Mouse (Mus musculus): ENCODE results near the gene Zcchc18. TPM values are rescaled to one million over a fixed set of nuclear protein-coding genes. Genes with fewer than 3 reads are reported as not detected.
"Not testable (repeated sequence)": the region's sequence is repeated elsewhere in the genome, so short reads cannot be mapped to it uniquely, and the experiment has no call there.

Zcchc18 gene
- polyA plus RNA-seq (2015; fragmentation: Nextera tagmentation; extraction: Ambion mirVana): 413 and 428 TPM in 2 replicates

- H3K9me3 ChIP-seq: no peaks in the 10 kb centered on the region
- no peaks in the 10 kb centered on the region for H3K36me3 ChIP-seq (replicated peaks)
- WGBS: 15% methylated on average over 26 of the region's 26 CpGs
- H3K9ac ChIP-seq: peak within 1 kb of the TSS; percentile 65
- H3K4me1 ChIP-seq: peaks cover 17% of the 10 kb centered on the region
- H3K4me2 ChIP-seq: peak within 1 kb of the TSS; percentile 51
- ATAC-seq (replicated peaks): peak; percentile 98
- no peaks in the 10 kb centered on the region for H3K27me3 ChIP-seq (replicated peaks)
- peak within 1 kb of the TSS; percentile 92 for H3K27ac ChIP-seq
- peak within 1 kb of the TSS; percentile 54 for H3K4me3 ChIP-seq
These were observed at the start of gene Zcchc18 for GRCm38 (mm10) chrX:136992978-136993547. Gene Zcchc18 (plus strand): TSS chrX:136993155.

- not testable (repeated sequence) for H3K27me3 ChIP-seq (replicated peaks); H3K36me3 ChIP-seq (replicated peaks); H3K9me3 ChIP-seq; H3K4me1 ChIP-seq
- 26% methylated on average over 13 of the region's 13 CpGs for WGBS
- Histone ChIP-seq H3K27ac (0 out of 2 replicates have a peak overlapping the region, but pooled peaks have one; percentile 38), H3K4me2 (peak overlapping the region; percentile 51), H3K9ac (peak overlapping the region; percentile 38), H3K4me3 (peak overlapping the region; percentile 45)
- peak; percentile 100 for ATAC-seq (replicated peaks)
These were observed 35.2 kb upstream of the Zcchc18 start for GRCm38 (mm10) chrX:136957583-136958279.

GRCm38 (mm10) chrX:136958300-136958699 is 34.7 kb upstream of the Zcchc18 start:
- H3K9me3 ChIP-seq; H3K27me3 ChIP-seq (replicated peaks); H3K4me1 ChIP-seq; H3K36me3 ChIP-seq (replicated peaks); H3K9ac ChIP-seq: not testable (repeated sequence)
- Histone ChIP-seq H3K27ac (0 out of 2 replicates have a peak overlapping the region, but pooled peaks have one; percentile 38), H3K4me2 (peak overlapping the region; percentile 51), H3K4me3 (peak overlapping the region; percentile 45)
- 52% methylated on average over 5 of the region's 5 CpGs for WGBS
- ATAC-seq (replicated peaks): peak; percentile 18

- H3K27ac ChIP-seq: no peak overlapping the region
- H3K27me3 ChIP-seq (replicated peaks): no peaks in the 10 kb centered on the region
These were observed 33.3 kb upstream of the Zcchc18 start for GRCm38 (mm10) chrX:136959688-136960087.

GRCm38 (mm10) chrX:136975397-136975796 is 17.6 kb upstream of the Zcchc18 start, which contains the start of gene Tmsb15b2:
Gene Tmsb15b2 (minus strand): TSS chrX:136975497.
- not testable (repeated sequence) for H3K27ac ChIP-seq; H3K36me3 ChIP-seq (replicated peaks); H3K9me3 ChIP-seq; ATAC-seq (replicated peaks); H3K27me3 ChIP-seq (replicated peaks); H3K4me1 ChIP-seq
- Histone ChIP-seq H3K9ac (peak within 1 kb of the TSS; percentile 42), H3K4me3 (peak within 1 kb of the TSS; percentile 46), H3K4me2 (peak within 1 kb of the TSS; percentile 60)
- WGBS: 91% methylated on average over 6 of the region's 6 CpGs

More at GRCm38 (mm10) chrX:136959688-136960087, 33.3 kb upstream of the Zcchc18 start:
- no peaks in the 10 kb centered on the region for H3K4me1 ChIP-seq
- ATAC-seq (replicated peaks): no peak
- H3K36me3 ChIP-seq (replicated peaks): no peaks in the 10 kb centered on the region
- WGBS: 33% methylated on average over 2 of the region's 2 CpGs
- H3K9ac ChIP-seq: no peak overlapping the region
- no peak overlapping the region for H3K4me3 ChIP-seq
- H3K9me3 ChIP-seq: no peaks in the 10 kb centered on the region
- no peak overlapping the region for H3K4me2 ChIP-seq

- Histone ChIP-seq H3K4me1 (no peaks in the 10 kb centered on the region), H3K27me3 (replicated peaks) (no peaks in the 10 kb centered on the region), H3K27ac (0 out of 2 replicates have a peak within 1 kb of the TSS, but pooled peaks have one; percentile 50), H3K4me2 (peak within 1 kb of the TSS; percentile 60), H3K4me3 (peak within 1 kb of the TSS; percentile 46), H3K9me3 (no peaks in the 10 kb centered on the region), H3K9ac (peak within 1 kb of the TSS; percentile 42), H3K36me3 (replicated peaks) (no peaks in the 10 kb centered on the region)
- peak; percentile 100 for ATAC-seq (replicated peaks)
- 38% methylated on average over 15 of the region's 15 CpGs for WGBS
These were observed 16.4 kb upstream of the Zcchc18 start, which contains the start of the genes Tmsb15l and Tmsb15b1 for GRCm38 (mm10) chrX:136976424-136977084. Gene Tmsb15l (minus strand): TSS chrX:136976869. Gene Tmsb15b1 (minus strand): TSS chrX:136976874.

GRCm38 (mm10) chrX:136978616-136979015 is 14.3 kb upstream of the Zcchc18 start:
- no peak for ATAC-seq (replicated peaks)
- Histone ChIP-seq H3K9ac (no peak overlapping the region), H3K27ac (no peak overlapping the region), H3K9me3 (no peaks in the 10 kb centered on the region), H3K4me2 (no peak overlapping the region), H3K36me3 (replicated peaks) (no peaks in the 10 kb centered on the region), H3K4me1 (no peaks in the 10 kb centered on the region), H3K27me3 (replicated peaks) (no peaks in the 10 kb centered on the region), H3K4me3 (no peak overlapping the region)

GRCm38 (mm10) chrX:136986039-136986438 is 6.9 kb upstream of the Zcchc18 start:
- Histone ChIP-seq H3K4me2 (no peak overlapping the region), H3K9ac (no peak overlapping the region), H3K4me3 (no peak overlapping the region), H3K9me3 (no peaks in the 10 kb centered on the region), H3K36me3 (replicated peaks) (no peaks in the 10 kb centered on the region), H3K4me1 (0 out of 2 replicates have a peak, but pooled peaks cover 1% of the 10 kb centered on the region), H3K27ac (no peak overlapping the region), H3K27me3 (replicated peaks) (no peaks in the 10 kb centered on the region)
- no peak for ATAC-seq (replicated peaks)

GRCm38 (mm10) chrX:136991274-136991673 is 1.7 kb upstream of the Zcchc18 start:
- 38% methylated on average over 2 of the region's 2 CpGs for WGBS
- Histone ChIP-seq H3K4me2 (peak overlapping the region; percentile 51), H3K9me3 (no peaks in the 10 kb centered on the region), H3K9ac (no peak overlapping the region), H3K36me3 (replicated peaks) (no peaks in the 10 kb centered on the region), H3K4me3 (no peak overlapping the region), H3K4me1 (peaks cover 17% of the 10 kb centered on the region), H3K27ac (no peak overlapping the region), H3K27me3 (replicated peaks) (no peaks in the 10 kb centered on the region)
- ATAC-seq (replicated peaks): no peak

- no peaks in the 10 kb centered on the region for H3K36me3 ChIP-seq (replicated peaks)
- peak; percentile 75 for ATAC-seq (replicated peaks)
- peak overlapping the region; percentile 92 for H3K27ac ChIP-seq
- no peaks in the 10 kb centered on the region for H3K9me3 ChIP-seq
- peak overlapping the region; percentile 58 for H3K9ac ChIP-seq
- H3K4me3 ChIP-seq: peak overlapping the region; percentile 54
- peaks cover 17% of the 10 kb centered on the region for H3K4me1 ChIP-seq
- H3K4me2 ChIP-seq: peak overlapping the region; percentile 51
- WGBS: 29% methylated on average over 18 of the region's 19 CpGs
- H3K27me3 ChIP-seq (replicated peaks): no peaks in the 10 kb centered on the region
These were observed 577 bp upstream of the Zcchc18 start for GRCm38 (mm10) chrX:136992191-136992965.

- 20% methylated on average over 14 of the region's 14 CpGs for WGBS
- Histone ChIP-seq H3K4me1 (peaks cover 17% of the 10 kb centered on the region), H3K4me3 (peak overlapping the region; percentile 54), H3K27ac (peak overlapping the region; percentile 92), H3K4me2 (peak overlapping the region; percentile 51), H3K36me3 (replicated peaks) (no peaks in the 10 kb centered on the region), H3K27me3 (replicated peaks) (no peaks in the 10 kb centered on the region), H3K9ac (peak overlapping the region; percentile 65), H3K9me3 (no peaks in the 10 kb centered on the region)
- peak; percentile 15 for ATAC-seq (replicated peaks)
These were observed 686 bp downstream of the Zcchc18 start for GRCm38 (mm10) chrX:136993641-136994040.

- Histone ChIP-seq H3K4me3 (no peak overlapping the region), H3K9ac (no peak overlapping the region), H3K27ac (no peak overlapping the region), H3K4me1 (peaks cover 14% of the 10 kb centered on the region), H3K4me2 (no peak overlapping the region), H3K36me3 (replicated peaks) (no peaks in the 10 kb centered on the region), H3K9me3 (no peaks in the 10 kb centered on the region), H3K27me3 (replicated peaks) (no peaks in the 10 kb centered on the region)
- WGBS: 84% methylated on average over 2 of the region's 2 CpGs
- ATAC-seq (replicated peaks): no peak
These were observed 3.3 kb downstream of the Zcchc18 start for GRCm38 (mm10) chrX:136996256-136996655.
